Mouse (Mus musculus): ENCODE measurements at regions not wholly inside any gene's neighbourhood (a gene's known extent, or its start where the extent isn't known, plus 50 kb on each side); places are given as distances from the start of the nearest gene placed in this dataset.
"Not testable (repeated sequence)": the region's sequence is repeated elsewhere in the genome, so short reads cannot be mapped to it uniquely, and the experiment has no call there.

DNA sequence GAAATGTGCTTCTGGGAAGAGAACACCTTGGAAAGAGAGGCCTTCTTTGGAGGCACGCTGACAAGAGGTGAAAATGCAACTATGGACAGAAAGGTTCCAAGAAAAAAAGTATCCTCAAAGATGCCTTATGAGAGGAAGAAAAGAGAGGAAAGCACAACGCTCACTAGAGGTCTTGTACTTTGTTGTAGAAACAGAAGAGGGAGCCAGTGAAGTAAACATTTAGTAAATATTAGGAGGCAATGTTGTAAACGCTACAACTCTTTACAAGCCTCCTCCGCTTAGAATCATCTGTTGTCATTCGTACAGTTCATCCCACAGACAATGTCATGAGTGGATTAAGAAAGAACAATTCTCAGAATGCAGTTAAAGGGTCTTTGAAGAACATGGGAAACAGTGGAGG lies 77.4 kb downstream of the Tfpi2 start:
- DNase-seq (ENCODE audit: low spot score in 2 of 2), result no peak

- DNase-seq (ENCODE audit: low spot score in 2 of 2), result no peak
Measured at GRCm38 (mm10) chr6:3904704-3905103, 84.0 kb downstream of the Tfpi2 start.

- DNase-seq (ENCODE audit: low spot score in 2 of 2), result not testable (repeated sequence)
Measured at GRCm38 (mm10) chr6:3875816-3876215, 111.3 kb upstream of the Calcr start.

- not testable (repeated sequence) for DNase-seq (ENCODE audit: low spot score in 2 of 2)
Measured at GRCm38 (mm10) chr6:3874826-3875225, 110.3 kb upstream of the Calcr start.

- peak; percentile 21 to 44 for DNase-seq (ENCODE audit: low spot score in 2 of 2)
Measured at GRCm38 (mm10) chr6:3861046-3861445, 96.5 kb upstream of the Calcr start.

- no peak for DNase-seq (ENCODE audit: low spot score in 2 of 2)
Measured at GRCm38 (mm10) chr6:3860587-3860975, 96.1 kb upstream of the Calcr start.

DNA sequence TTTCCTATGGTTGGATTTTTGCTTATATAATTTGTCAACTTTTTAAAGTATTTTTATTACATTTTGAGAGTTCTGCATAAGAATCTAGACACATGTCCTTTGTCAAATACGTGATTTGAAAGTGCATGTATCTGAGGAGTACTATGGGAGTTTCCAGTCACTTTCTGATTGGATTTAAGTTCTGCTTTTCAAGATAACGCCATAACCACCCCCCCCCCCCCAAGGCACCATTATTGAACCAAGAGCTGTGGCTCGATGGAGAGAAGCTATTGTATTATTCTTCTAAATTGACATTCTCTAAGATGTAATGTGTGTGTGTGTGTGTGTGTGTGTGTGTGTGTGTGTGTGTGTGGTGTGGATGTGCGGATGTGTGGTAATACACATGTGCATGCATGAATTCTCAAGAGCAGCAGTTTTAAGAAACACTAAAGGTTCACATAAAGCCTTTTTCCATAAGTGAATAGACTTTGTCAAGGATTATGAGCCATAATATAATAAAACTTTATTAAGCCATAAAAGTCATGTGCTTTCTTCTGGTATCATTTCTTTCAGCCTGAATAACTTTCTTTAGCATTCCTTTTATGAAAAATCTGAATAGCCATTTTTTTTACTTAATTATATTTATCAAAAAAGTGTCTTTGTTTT lies 95.5 kb upstream of the Calcr start:
- DNase-seq (ENCODE audit: low spot score in 2 of 2), result no peak

DNA sequence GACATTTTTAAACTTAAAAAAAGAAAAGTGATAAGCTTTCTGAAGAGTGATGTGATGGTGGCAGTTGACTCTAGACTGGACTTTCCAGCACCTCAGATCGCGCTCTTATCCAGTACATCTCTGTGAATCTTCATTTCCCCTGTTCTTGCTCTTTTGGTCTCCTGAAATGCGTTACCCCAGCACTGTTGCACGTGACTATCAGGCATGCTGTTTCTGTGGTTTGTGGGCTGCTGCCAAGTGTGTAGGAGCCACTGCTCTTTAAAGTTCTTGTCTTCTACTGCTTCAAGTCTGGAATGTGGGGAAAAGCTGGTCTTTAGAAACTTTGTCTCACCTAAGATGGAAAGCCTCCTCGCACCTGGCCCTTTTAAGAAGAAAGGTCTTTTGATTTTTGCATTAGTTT lies 85.6 kb upstream of the Calcr start:
- DNase-seq (ENCODE audit: low spot score in 2 of 2), result no peak
